9 mouse cellular contexts compared by ENCODE assay signal in genomic region chr19:47503625-47504024, GRCm38 (mm10). TPM values are rescaled to one million over a fixed set of nuclear protein-coding genes. Genes with fewer than 3 reads are reported as not detected.
DNase-seq lines count a peak whose midpoint lies in the region; ATAC-seq and TF ChIP-seq lines count a peak whose summit lies in the region.
"Had no signal": no experiment of that assay in that cellular context is flagged by ENCODE, and none has a peak within 500 bp of the region (broad histone marks: within the 10 kb centered on the region; RNA-seq: fewer than 3 reads in every experiment).

No protein-coding gene starts in this region.

- no peak for TF ChIP-seq POLR2A in CH12.LX (IDR thresholded peaks at IDR 0.05; ENCODE audit: low read depth, low read length)
- TF ChIP-seq POLR2A in bone marrow, adult 2 months (IDR thresholded peaks at IDR 0.05; ENCODE audit: borderline replicate concordance, control insufficient read depth, low read depth, low read length), result no peak

- H3K27me3 ChIP-seq in hindbrain, embryonic 10.5 days (ENCODE audit: insufficient read depth, poor library complexity, severe bottlenecking), result no peaks in the 10 kb centered on the region
- H3K27me3 ChIP-seq in hindbrain, embryonic 13.5 days, result no peaks in the 10 kb centered on the region
- no peaks in the 10 kb centered on the region for H3K27me3 ChIP-seq in CH12.LX (replicated peaks)

- peaks cover 36% of the 10 kb centered on the region for H3K36me3 ChIP-seq in hindbrain, embryonic 10.5 days
- H3K36me3 ChIP-seq in hindbrain, embryonic 13.5 days, result peaks cover 4% of the 10 kb centered on the region; the same call in 1 of the 2 replicates
- H3K36me3 ChIP-seq in CH12.LX (replicated peaks in 1 of 2; ENCODE audit: control insufficient read depth in 1 of 2, insufficient read depth in 1 of 2, low read length in 1 of 2), result peaks cover 0 to 47% of the 10 kb centered on the region in 2 experiments

- intact Hi-C loops in left cerebral cortex, postnatal 25 days (cut with DNase I), result loop anchor here (10.0 kb wide), 1 partner anchor 431 kb away; the partner anchor contains the start of gene Cfap58

- TF ChIP-seq RAD21 in CH12.LX (IDR thresholded peaks at IDR 0.05; ENCODE audit: low read depth, low read length), result peak; percentile 77

- WGBS in hindbrain, embryonic 10.5 days, result 67% methylated on average over 4 of the region's 4 CpGs
- 68% methylated on average over 4 of the region's 4 CpGs for whole genome bisulfite sequencing in hindbrain, embryonic 13.5 days
- 70% methylated on average over 4 of the region's 4 CpGs for WGBS in bone marrow, adult 2 months

- H3K9ac ChIP-seq in hindbrain, embryonic 13.5 days, result no peak overlapping the region
- no peak overlapping the region for H3K9ac ChIP-seq in CH12.LX (ENCODE audit: insufficient read depth, low read depth)

- TF ChIP-seq CTCF in CH12.LX (conservative IDR thresholded peaks at IDR 0.05 in 1 of 2, IDR thresholded peaks at IDR 0.05 in 1 of 2; ENCODE audit: low read depth in 2 of 2, low read length in 2 of 2), result peak; percentile 77 to 99
- TF ChIP-seq CTCF in bone marrow, adult 2 months (IDR thresholded peaks at IDR 0.05; ENCODE audit: control insufficient read depth, insufficient read depth, low read length), result peak; percentile 40; the same call in 1 of the 2 replicates

- no peaks in the 10 kb centered on the region for H3K79me2 ChIP-seq in CH12.LX (replicated peaks; ENCODE audit: control insufficient read depth, extremely low read depth, insufficient read depth, poor library complexity, severe bottlenecking)

- peak; percentile 43 for DNase-seq in hindbrain, embryonic 10.5 days (ENCODE audit: low spot score)
- peak; percentile 69 for DNase-seq in CH12.LX (ENCODE audit: extremely low read depth)
- peak; percentile 43 to 47 for DNase-seq in kidney, postnatal 36 days
- DNase-seq in gastrocnemius, postnatal 4 days (ENCODE audit: low spot score in 2 of 2), result no peak
- DNase-seq in left cerebral cortex, postnatal 25 days (ENCODE audit: low spot score in 2 of 2), result no peak

- H3K4me1 ChIP-seq in hindbrain, embryonic 10.5 days (replicated peaks), result peaks cover 17% of the 10 kb centered on the region
- H3K4me1 ChIP-seq in hindbrain, embryonic 13.5 days (replicated peaks), result peaks cover 18% of the 10 kb centered on the region
- peaks cover 4 to 15% of the 10 kb centered on the region in 2 experiments for H3K4me1 ChIP-seq in CH12.LX (ENCODE audit: control insufficient read depth in 1 of 2, insufficient read depth in 2 of 2)
- H3K4me1 ChIP-seq in bone marrow, adult 2 months (ENCODE audit: control insufficient read depth, insufficient read depth, low read length), result no peaks in the 10 kb centered on the region; the same call in 1 of the 2 replicates

- no peak overlapping the region for H3K4me2 ChIP-seq in hindbrain, embryonic 13.5 days
- H3K4me2 ChIP-seq in CH12.LX (ENCODE audit: insufficient read depth, low read depth, poor library complexity, severe bottlenecking), result no peak overlapping the region

- TF ChIP-seq EP300 in CH12.LX (IDR thresholded peaks at IDR 0.05; ENCODE audit: low read length), result no peak

- ATAC-seq in hindbrain, embryonic 13.5 days (ENCODE audit: low FRiP score), result no peak
- ATAC-seq in monocyte, adult 5-6 weeks (replicated peaks; ENCODE audit: insufficient number of reproducible peaks, low FRiP score, low TSS enrichment, poor library complexity, severe bottlenecking), result no peak

- no peak overlapping the region for H3K27ac ChIP-seq in hindbrain, embryonic 10.5 days
- H3K27ac ChIP-seq in hindbrain, embryonic 13.5 days, result no peak overlapping the region
- no peak overlapping the region for H3K27ac ChIP-seq in CH12.LX (ENCODE audit: insufficient read depth, low read depth)
- H3K27ac ChIP-seq in bone marrow, adult 2 months (ENCODE audit: control insufficient read depth, insufficient read depth, low read depth, low read length, poor library complexity), result no peak overlapping the region

- in situ Hi-C loops in CH12.LX (cut with MboI; ENCODE audit: low pct_ligation_motif_present, low pct_unique_long_range_greater_than_20kb, low sequenced_read_pairs), result loop anchor here (5.0 kb wide), 1 partner anchor 141 kb away; no protein-coding TSS in a partner anchor

- H3K4me3 ChIP-seq in hindbrain, embryonic 10.5 days, result no peak overlapping the region
- no peak overlapping the region for H3K4me3 ChIP-seq in hindbrain, embryonic 13.5 days
- H3K4me3 ChIP-seq in CH12.LX (replicated peaks in 1 of 3; ENCODE audit: low read depth in 2 of 3, low read length in 2 of 3, poor library complexity in 1 of 3), result no peak overlapping the region
- H3K4me3 ChIP-seq in bone marrow, adult 2 months (replicated peaks; ENCODE audit: control insufficient read depth, low read depth, low read length), result no peak overlapping the region
- H3K4me3 ChIP-seq: megakaryocyte, embryonic 14.5 days had no signal

- H3K9me3 ChIP-seq in hindbrain, embryonic 10.5 days, result no peaks in the 10 kb centered on the region
- no peaks in the 10 kb centered on the region for H3K9me3 ChIP-seq in hindbrain, embryonic 13.5 days
- no peaks in the 10 kb centered on the region for H3K9me3 ChIP-seq in CH12.LX (replicated peaks; ENCODE audit: low read length)
- H3K9me3 ChIP-seq: megakaryocyte, embryonic 14.5 days had no signal

- dilution Hi-C loops in CH12.LX (cut with MboI; ENCODE audit: extremely low pct_ligation_motif_present, extremely low pct_unique_long_range_greater_than_20kb, low sequenced_read_pairs), result no loop called here

TF ChIP-seq in CH12.LX, 34 proteins besides CTCF, POLR2A, EP300 and RAD21:
- TF ChIP-seq RCOR1 (conservative IDR thresholded peaks at IDR 0.05; ENCODE audit: low read depth, low read length) (no peak), MEF2A (IDR thresholded peaks at IDR 0.05; ENCODE audit: borderline replicate concordance, low read depth, low read length) (0 out of 2 replicates have a peak, but pooled peaks have one; percentile 23), SIN3A (IDR thresholded peaks at IDR 0.05; ENCODE audit: low read length) (no peak), NELFE (IDR thresholded peaks at IDR 0.05; ENCODE audit: low read depth, low read length) (peak; percentile 62; the same call in 1 of the 2 replicates), SMC3 (IDR thresholded peaks at IDR 0.05; ENCODE audit: low read depth, low read length) (peak; percentile 84), JUN (IDR thresholded peaks at IDR 0.05; ENCODE audit: insufficient read depth, low read depth, low read length) (no peak), ZNF384 (IDR thresholded peaks at IDR 0.05; ENCODE audit: low read depth, low read length) (peak; percentile 27; the same call in 1 of the 2 replicates)

RNA-seq across cellular contexts. Expression of gene Stn1, which starts 33.7 kb away (rescaled TPM):
- polyA plus RNA-seq in hindbrain, embryonic 10.5 days (2016; fragmentation: Nextera tagmentation; extraction: Ambion mirVana), result 60.9 and 63.5 TPM in 2 replicates
- polyA plus RNA-seq in hindbrain, embryonic 13.5 days (2015; fragmentation: Nextera tagmentation; extraction: Ambion mirVana), result 34.6 and 35.1 TPM in 2 replicates
- 21.8 and 25.3 TPM in 2 replicates for total RNA-seq in CH12.LX (2012; rRNA removed)
- 31.0 and 35.7 TPM in 2 replicates for total RNA-seq in CH12.LX (2014; rRNA removed)
- 16.9 and 18.3 TPM in 2 replicates for polyA plus RNA-seq in CH12.LX (2012; ENCODE audit: insufficient read length, low read depth)
- polyA plus RNA-seq in bone marrow, adult 2 months (2011; ENCODE audit: insufficient read depth, insufficient read length, low replicate concordance, missing spikeins), result 7.5 and 19.1 TPM in 2 replicates
- total RNA-seq in gastrocnemius, postnatal 4 days (2021), result 10 to 100 TPM; 19.9 to 23.7 TPM
- total RNA-seq in left cerebral cortex, postnatal 25 days (2021), result 10 to 100 TPM; 29.4 to 31.9 TPM
- 22.0 to 45.7 TPM (median 31.4 TPM) in 3 replicates for total RNA-seq in monocyte, adult 5-6 weeks (2017)

RNA-seq across cellular contexts. Expression of gene Sh3pxd2a, which starts 39.4 kb away (rescaled TPM):
- 2.7 TPM in 2 replicates for polyA plus RNA-seq in hindbrain, embryonic 10.5 days (2016; fragmentation: Nextera tagmentation; extraction: Ambion mirVana)
- 2.1 and 2.5 TPM in 2 replicates for polyA plus RNA-seq in hindbrain, embryonic 13.5 days (2015; fragmentation: Nextera tagmentation; extraction: Ambion mirVana)
- total RNA-seq in CH12.LX (2012; rRNA removed), result 2.4 and 3.2 TPM in 2 replicates
- total RNA-seq in CH12.LX (2014; rRNA removed), result 1.2 and 1.3 TPM in 2 replicates
- polyA plus RNA-seq in CH12.LX (2012; ENCODE audit: insufficient read length, low read depth), result 4.6 and 4.9 TPM in 2 replicates
- polyA plus RNA-seq in bone marrow, adult 2 months (2011; ENCODE audit: insufficient read depth, insufficient read length, low replicate concordance, missing spikeins), result 6.3 and 8.3 TPM in 2 replicates
- 100 to 1,000 TPM; 124 to 134 TPM for total RNA-seq in gastrocnemius, postnatal 4 days (2021)
- total RNA-seq in left cerebral cortex, postnatal 25 days (2021), result 10 to 100 TPM; 33.9 to 35.9 TPM
- 2.1 to 3.7 TPM (median 2.6 TPM) in 3 replicates for total RNA-seq in monocyte, adult 5-6 weeks (2017)

Comparison
In these comparisons a context has a peak if more than half of its experiments do, and no peak if none do; other contexts are left out.
1. DNase-seq: peak in hindbrain, embryonic 10.5 days (single experiment), CH12.LX (single experiment) and kidney, postnatal 36 days (2 of 2); none in gastrocnemius, postnatal 4 days (0 of 2) and left cerebral cortex, postnatal 25 days (0 of 2).